Mouse (Mus musculus): ENCODE measurements around the gene Nr4a1. TPM values are rescaled to one million over a fixed set of nuclear protein-coding genes. Genes with fewer than 3 reads are reported as not detected.

Gene Nr4a1
- polyA plus RNA-seq, 1 experiment from 2014 or later, result 13.5 TPM

- peak; percentile 93 for ATAC-seq (replicated peaks; ENCODE audit: extremely low read depth, insufficient read depth, low FRiP score)
- H3K36me3 ChIP-seq (ENCODE audit: control insufficient read depth, insufficient read depth), result peaks cover 18% of the 10 kb centered on the region
- peak within 1 kb of the TSS; percentile 85 for H3K27ac ChIP-seq (ENCODE audit: low read length)
- no peaks in the 10 kb centered on the region for H3K9me3 ChIP-seq (replicated peaks; ENCODE audit: control insufficient read depth, low read length)
- H3K4me1 ChIP-seq (ENCODE audit: control insufficient read depth, insufficient read depth, low read length), result peaks cover 14% of the 10 kb centered on the region
- H3K4me3 ChIP-seq (ENCODE audit: low read length), result peak within 1 kb of the TSS; percentile 98
- peak within 1 kb of the TSS; percentile 97 for H3K9ac ChIP-seq (ENCODE audit: low read length)
- peak within 1 kb of the TSS; percentile 87 for H3K4me2 ChIP-seq (ENCODE audit: low read depth, low read length)
- no peaks in the 10 kb centered on the region for H3K27me3 ChIP-seq (ENCODE audit: control insufficient read depth, insufficient read depth, low read length)
- under 1% methylated on average over 61 of the region's 61 CpGs for WGBS
Observed at GRCm38 (mm10) chr15:101283911-101284750, 30.1 kb downstream of the Nr4a1 start, which contains the start of gene Atg101. Gene Atg101 (plus strand): TSS chr15:101284272.

- H3K9ac ChIP-seq (ENCODE audit: low read length), result no peak overlapping the region
- no peak overlapping the region for H3K4me2 ChIP-seq (ENCODE audit: low read depth, low read length)
- peaks cover 38% of the 10 kb centered on the region for H3K36me3 ChIP-seq (ENCODE audit: control insufficient read depth, insufficient read depth)
- H3K27ac ChIP-seq (ENCODE audit: low read length), result no peak overlapping the region
- WGBS, result 67% methylated on average over 9 of the region's 9 CpGs
- no peak overlapping the region for H3K4me3 ChIP-seq (ENCODE audit: low read length)
- no peaks in the 10 kb centered on the region for H3K27me3 ChIP-seq (ENCODE audit: control insufficient read depth, insufficient read depth, low read length)
- no peak for ATAC-seq (replicated peaks; ENCODE audit: extremely low read depth, insufficient read depth, low FRiP score)
- no peaks in the 10 kb centered on the region for H3K9me3 ChIP-seq (replicated peaks; ENCODE audit: control insufficient read depth, low read length)
- peaks cover 14% of the 10 kb centered on the region for H3K4me1 ChIP-seq (ENCODE audit: control insufficient read depth, insufficient read depth, low read length)
Observed at GRCm38 (mm10) chr15:101286129-101286770, 32.2 kb downstream of the Nr4a1 start.

- H3K4me1 ChIP-seq (ENCODE audit: control insufficient read depth, insufficient read depth, low read length), result peaks cover 14% of the 10 kb centered on the region
- H3K27ac ChIP-seq (ENCODE audit: low read length), result no peak overlapping the region
- no peak overlapping the region for H3K9ac ChIP-seq (ENCODE audit: low read length)
- 73% methylated on average over 6 of the region's 6 CpGs for WGBS
- no peak for ATAC-seq (replicated peaks; ENCODE audit: extremely low read depth, insufficient read depth, low FRiP score)
- no peak overlapping the region for H3K4me3 ChIP-seq (ENCODE audit: low read length)
- H3K27me3 ChIP-seq (ENCODE audit: control insufficient read depth, insufficient read depth, low read length), result no peaks in the 10 kb centered on the region
- H3K36me3 ChIP-seq (ENCODE audit: control insufficient read depth, insufficient read depth), result peaks cover 42% of the 10 kb centered on the region
- H3K4me2 ChIP-seq (ENCODE audit: low read depth, low read length), result no peak overlapping the region
- no peaks in the 10 kb centered on the region for H3K9me3 ChIP-seq (replicated peaks; ENCODE audit: control insufficient read depth, low read length)
Observed at GRCm38 (mm10) chr15:101287361-101287760, 33.3 kb downstream of the Nr4a1 start.

GRCm38 (mm10) chr15:101290354-101290753 is 36.3 kb downstream of the Nr4a1 start:
- Histone ChIP-seq H3K36me3 (ENCODE audit: control insufficient read depth, insufficient read depth) (peaks cover 42% of the 10 kb centered on the region), H3K9me3 (replicated peaks; ENCODE audit: control insufficient read depth, low read length) (no peaks in the 10 kb centered on the region), H3K4me1 (ENCODE audit: control insufficient read depth, insufficient read depth, low read length) (peaks cover 1% of the 10 kb centered on the region), H3K4me3 (ENCODE audit: low read length) (no peak overlapping the region), H3K27me3 (ENCODE audit: control insufficient read depth, insufficient read depth, low read length) (no peaks in the 10 kb centered on the region), H3K4me2 (ENCODE audit: low read depth, low read length) (no peak overlapping the region), H3K27ac (ENCODE audit: low read length) (no peak overlapping the region), H3K9ac (ENCODE audit: low read length) (no peak overlapping the region)
- 93% methylated on average over 15 of the region's 15 CpGs for WGBS
- ATAC-seq (replicated peaks; ENCODE audit: extremely low read depth, insufficient read depth, low FRiP score), result no peak

GRCm38 (mm10) chr15:101292012-101292411 is 37.9 kb downstream of the Nr4a1 start:
- H3K9ac ChIP-seq (ENCODE audit: low read length), result no peak overlapping the region
- ATAC-seq (replicated peaks; ENCODE audit: extremely low read depth, insufficient read depth, low FRiP score), result no peak
- no peak overlapping the region for H3K4me2 ChIP-seq (ENCODE audit: low read depth, low read length)
- H3K4me1 ChIP-seq (ENCODE audit: control insufficient read depth, insufficient read depth, low read length), result no peaks in the 10 kb centered on the region
- WGBS, result 76% methylated on average over 3 of the region's 3 CpGs
- H3K36me3 ChIP-seq (ENCODE audit: control insufficient read depth, insufficient read depth), result peaks cover 40% of the 10 kb centered on the region
- no peak overlapping the region for H3K4me3 ChIP-seq (ENCODE audit: low read length)
- H3K9me3 ChIP-seq (replicated peaks; ENCODE audit: control insufficient read depth, low read length), result no peaks in the 10 kb centered on the region
- no peak overlapping the region for H3K27ac ChIP-seq (ENCODE audit: low read length)
- H3K27me3 ChIP-seq (ENCODE audit: control insufficient read depth, insufficient read depth, low read length), result no peaks in the 10 kb centered on the region

- Histone ChIP-seq H3K27ac (ENCODE audit: low read length) (peak within 1 kb of the TSS; percentile 3; the same call in 1 of the 2 replicates), H3K27me3 (ENCODE audit: control insufficient read depth, insufficient read depth, low read length) (no peaks in the 10 kb centered on the region), H3K9me3 (replicated peaks; ENCODE audit: control insufficient read depth, low read length) (no peaks in the 10 kb centered on the region), H3K4me3 (ENCODE audit: low read length) (peak within 1 kb of the TSS; percentile 11; the same call in 1 of the 2 replicates), H3K9ac (ENCODE audit: low read length) (peak within 1 kb of the TSS; percentile 14; the same call in 1 of the 2 replicates), H3K4me2 (ENCODE audit: low read depth, low read length) (no peak within 1 kb of the TSS), H3K36me3 (ENCODE audit: control insufficient read depth, insufficient read depth) (peaks cover 34% of the 10 kb centered on the region), H3K4me1 (ENCODE audit: control insufficient read depth, insufficient read depth, low read length) (peaks cover 3% of the 10 kb centered on the region)
- ATAC-seq (replicated peaks; ENCODE audit: extremely low read depth, insufficient read depth, low FRiP score), result 0 out of 2 replicates have a peak, but pooled peaks have one; percentile 19
- WGBS, result 40% methylated on average over 18 of the region's 18 CpGs
Observed at GRCm38 (mm10) chr15:101293025-101293621, 39.1 kb downstream of the Nr4a1 start, which contains the start of gene 6030408B16Rik. Gene 6030408B16Rik (plus strand): TSS chr15:101293212.

- Histone ChIP-seq H3K27me3 (ENCODE audit: control insufficient read depth, insufficient read depth, low read length) (no peaks in the 10 kb centered on the region), H3K4me1 (ENCODE audit: control insufficient read depth, insufficient read depth, low read length) (peaks cover 10% of the 10 kb centered on the region), H3K27ac (ENCODE audit: low read length) (peak overlapping the region; percentile 3; the same call in 1 of the 2 replicates), H3K36me3 (ENCODE audit: control insufficient read depth, insufficient read depth) (peaks cover 23% of the 10 kb centered on the region), H3K9me3 (replicated peaks; ENCODE audit: control insufficient read depth, low read length) (no peaks in the 10 kb centered on the region), H3K9ac (ENCODE audit: low read length) (peak overlapping the region; percentile 14; the same call in 1 of the 2 replicates), H3K4me2 (ENCODE audit: low read depth, low read length) (no peak overlapping the region), H3K4me3 (ENCODE audit: low read length) (0 out of 2 replicates have a peak overlapping the region, but pooled peaks have one; percentile 11)
- 0 out of 2 replicates have a peak, but pooled peaks have one; percentile 35 for ATAC-seq (replicated peaks; ENCODE audit: extremely low read depth, insufficient read depth, low FRiP score)
- 46% methylated on average over 16 of the region's 16 CpGs for WGBS
Observed at GRCm38 (mm10) chr15:101294028-101294894, 40.2 kb downstream of the Nr4a1 start.

GRCm38 (mm10) chr15:101295106-101295505 is 41.0 kb downstream of the Nr4a1 start:
- 62% methylated on average over 7 of the region's 7 CpGs for WGBS
- Histone ChIP-seq H3K4me2 (ENCODE audit: low read depth, low read length) (no peak overlapping the region), H3K27me3 (ENCODE audit: control insufficient read depth, insufficient read depth, low read length) (no peaks in the 10 kb centered on the region), H3K27ac (ENCODE audit: low read length) (no peak overlapping the region), H3K9me3 (replicated peaks; ENCODE audit: control insufficient read depth, low read length) (no peaks in the 10 kb centered on the region), H3K9ac (ENCODE audit: low read length) (no peak overlapping the region), H3K4me1 (ENCODE audit: control insufficient read depth, insufficient read depth, low read length) (peaks cover 18% of the 10 kb centered on the region), H3K36me3 (ENCODE audit: control insufficient read depth, insufficient read depth) (peaks cover 14% of the 10 kb centered on the region), H3K4me3 (ENCODE audit: low read length) (no peak overlapping the region)
- no peak for ATAC-seq (replicated peaks; ENCODE audit: extremely low read depth, insufficient read depth, low FRiP score)

All from heart, embryonic 16.5 days (tissue).